Mouse (Mus musculus) ES-E14 (cell line): ENCODE data around the gene Zfp593. TPM values are rescaled to one million over a fixed set of nuclear protein-coding genes. Genes with fewer than 3 reads are reported as not detected.

Experiments used
- DNase-seq: peaks from one replicate; pipeline ENCODE4 v3.0.0-alpha.2; 2013; ENCODE audit warnings: low read depth, low spot score
- H3K27ac ChIP-seq: 2 replicates; pipeline ENCODE4 v1.5.1; 2012; ENCODE audit warnings: low read depth, mild to moderate bottlenecking, low read length, moderate library complexity, mixed read lengths; ENCODE audit not compliant: poor library complexity, insufficient read depth, severe bottlenecking
- H3K36me3 ChIP-seq: 2 replicates; pipeline ENCODE4 v1.6.1; 2012; ENCODE audit warnings: mild to moderate bottlenecking, low read length, moderate library complexity, mixed read lengths; ENCODE audit not compliant: control insufficient read depth, poor library complexity, insufficient read depth, severe bottlenecking
- H3K4me1 ChIP-seq, 2 experiments: fragments of 150-350 bp in 1 of 2; sonication (generic) in 1 of 2; 2 replicates each; pipeline ENCODE4 v1.6.1; 2012; ENCODE audit warnings: low read length in 2 of 2, mild to moderate bottlenecking in 1 of 2, mixed read lengths in 1 of 2; ENCODE audit not compliant: control insufficient read depth in 2 of 2, insufficient read depth in 2 of 2, poor library complexity in 1 of 2
- H3K4me3 ChIP-seq, 2 experiments: fragments of 150-350 bp in 1 of 2; sonication (generic) in 1 of 2; 2 replicates each; pipeline ENCODE4 v1.5.1; 2012; ENCODE audit warnings: low read length in 2 of 2, low read depth in 1 of 2, mild to moderate bottlenecking in 1 of 2, mixed read lengths in 1 of 2; ENCODE audit not compliant: insufficient read depth in 1 of 2, poor library complexity in 1 of 2, severe bottlenecking in 1 of 2
- H3K9ac ChIP-seq: 2 replicates; pipeline ENCODE4 v1.6.1; 2012; ENCODE audit warnings: low read depth, mild to moderate bottlenecking, low read length, mixed read lengths; ENCODE audit not compliant: poor library complexity, insufficient read depth, severe bottlenecking
- H3K9me3 ChIP-seq: fragments of 150-350 bp; sonication (generic); 2 replicates; pipeline ENCODE4 v1.6.1; 2012; ENCODE audit warnings: low read depth, mild to moderate bottlenecking, low read length; ENCODE audit not compliant: control insufficient read depth, insufficient read depth
- CHD2 ChIP-seq: IDR thresholded peaks from 2 replicates; pipeline ENCODE4 v1.6.1; 2014; ENCODE audit warnings: mild to moderate bottlenecking, low read depth, low read length, inconsistent platforms
- HCFC1 ChIP-seq: IDR thresholded peaks from 2 replicates; pipeline ENCODE4 v1.6.1; 2012; ENCODE audit warnings: low read length, inconsistent platforms, borderline replicate concordance; ENCODE audit not compliant: insufficient read depth
- MAFK ChIP-seq: IDR thresholded peaks from 2 replicates; pipeline ENCODE4 v1.6.1; 2014; ENCODE audit warnings: mild to moderate bottlenecking, low read depth, low read length, inconsistent platforms; ENCODE audit not compliant: insufficient read depth
- ZC3H11A ChIP-seq: IDR thresholded peaks from 2 replicates; pipeline ENCODE4 v1.6.1; 2012; ENCODE audit warnings: low read depth, mild to moderate bottlenecking, inconsistent platforms, low read length, borderline replicate concordance
- ZNF384 ChIP-seq: IDR thresholded peaks from 2 replicates; pipeline ENCODE4 v1.6.1; 2012; ENCODE audit warnings: low read depth, low read length, inconsistent platforms
- in situ Hi-C, 2 experiments: fragments of 600-800 bp; cut with MboI; formaldehyde crosslinking; loops; one replicate each; pipeline ENCODE4 v1.15.1; 2025; ENCODE audit warnings: low sequenced_read_pairs in 2 of 2, inconsistent platforms in 1 of 2; ENCODE audit not compliant: unreplicated experiment in 2 of 2
- total RNA-seq: library from RNA; depleted of rRNA; stranded (reverse); fragments of 300-350 nt; gene quantifications from 2 replicates; pipeline ENCODE4 v1.2.3, GENCODE M21; 2012

The Zfp593 gene
- total RNA-seq, 1 experiment: 25.2 TPM

DNA sequence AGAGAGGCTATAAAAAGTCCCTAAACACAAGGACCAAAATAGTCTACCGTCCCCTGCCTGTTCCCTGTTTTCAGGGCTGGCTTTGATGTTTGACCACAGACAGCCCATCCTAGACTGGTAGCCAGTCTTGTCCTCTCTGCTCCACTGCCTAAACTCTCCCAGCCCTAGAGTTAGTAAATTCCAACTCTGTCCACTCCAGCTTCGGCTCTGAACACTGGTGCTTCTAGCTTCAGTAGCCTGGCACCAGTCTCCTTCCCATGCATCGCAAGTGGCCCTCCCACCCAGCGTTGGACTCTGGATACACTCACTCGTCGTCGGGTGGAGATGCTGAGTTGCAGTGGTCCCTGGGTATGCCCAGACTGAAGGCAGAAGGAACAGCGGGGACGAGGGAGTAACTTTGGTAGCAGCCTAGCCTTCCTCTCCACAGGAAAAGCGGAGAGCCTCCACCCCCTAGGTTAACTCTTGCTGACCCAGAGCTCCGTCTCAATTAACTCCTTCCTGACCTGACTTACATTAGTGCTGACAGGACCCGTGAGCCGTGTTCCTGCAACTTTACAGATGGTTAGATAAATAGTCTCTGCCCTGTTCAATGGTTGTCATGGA, 8.4 kb upstream of the Zfp593 start, which contains the start of gene Grrp1:
TSS of gene Grrp1 (minus strand) at position 385 of the 603 bp plus-strand sequence.
- H3K4me3 ChIP-seq: peak within 1 kb of the TSS in 1 of 2 experiments; percentile 57; a peak in 3 of 4 replicates
- no peak for DNase-seq
- no peak within 1 kb of the TSS for H3K27ac ChIP-seq
- H3K4me1 ChIP-seq: peaks cover 12 to 44% of the 10 kb centered on the region in 2 experiments
- in situ Hi-C loops: no loop called here
- peak within 1 kb of the TSS; percentile 49 for H3K9ac ChIP-seq
- no peaks in the 10 kb centered on the region for H3K36me3 ChIP-seq
- no peak for TF ChIP-seq ZC3H11A
- no peak for TF ChIP-seq MAFK
- no peak for TF ChIP-seq CHD2
- no peak for TF ChIP-seq HCFC1
- TF ChIP-seq ZNF384: no peak
- H3K9me3 ChIP-seq: no peaks in the 10 kb centered on the region

DNA sequence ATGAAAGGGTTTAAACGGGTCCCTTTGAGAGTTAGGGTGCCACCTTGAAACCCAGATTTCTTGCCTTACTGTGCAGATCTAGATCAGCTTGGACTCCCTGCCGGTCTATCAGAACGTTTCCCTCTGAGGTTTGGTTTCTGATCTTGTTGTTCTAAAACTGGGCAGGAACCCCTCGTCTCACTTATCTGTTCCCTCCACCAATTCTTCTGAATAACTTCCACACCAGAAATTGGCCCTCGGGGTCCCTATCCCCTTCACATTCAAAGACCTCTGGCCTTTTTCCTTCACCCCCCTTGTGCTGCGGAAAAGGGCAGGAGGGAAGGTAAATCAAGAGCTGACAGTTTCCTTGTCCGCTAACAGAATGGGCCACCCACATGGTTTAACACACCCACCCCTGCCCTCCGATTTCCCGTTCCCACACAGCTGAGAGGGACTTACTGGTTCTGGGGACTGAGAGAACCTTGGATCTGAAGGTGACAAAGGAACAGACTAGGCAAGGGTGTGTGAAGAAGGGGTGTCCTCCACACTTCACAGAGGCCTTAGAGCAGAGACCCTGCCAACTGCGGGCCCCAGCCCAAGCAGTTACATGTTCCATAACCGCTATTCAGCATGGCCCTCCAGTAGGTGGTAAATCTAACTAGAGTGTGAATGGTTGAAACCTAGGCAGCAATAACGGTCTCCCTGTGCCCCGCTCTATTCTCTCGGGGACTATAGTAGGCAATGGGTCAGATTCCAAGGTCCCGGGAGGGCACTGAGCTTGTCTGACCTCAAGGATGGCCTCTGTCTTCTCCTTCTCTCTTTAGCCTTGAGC, 7.7 kb upstream of the Zfp593 start:
- no peak for DNase-seq
- H3K4me1 ChIP-seq: peaks cover 12 to 44% of the 10 kb centered on the region in 2 experiments
- H3K4me3 ChIP-seq: peak overlapping the region in 1 of 2 experiments; percentile 57; a peak in 3 of 4 replicates
- TF ChIP-seq ZNF384: no peak
- TF ChIP-seq ZC3H11A: no peak
- TF ChIP-seq HCFC1: no peak
- TF ChIP-seq CHD2: no peak
- TF ChIP-seq MAFK: no peak
- no peak overlapping the region; the same call in 1 of the 2 replicates for H3K9ac ChIP-seq
- in situ Hi-C loops: no loop called here
- no peak overlapping the region for H3K27ac ChIP-seq
- no peaks in the 10 kb centered on the region for H3K9me3 ChIP-seq
- no peaks in the 10 kb centered on the region for H3K36me3 ChIP-seq

DNA sequence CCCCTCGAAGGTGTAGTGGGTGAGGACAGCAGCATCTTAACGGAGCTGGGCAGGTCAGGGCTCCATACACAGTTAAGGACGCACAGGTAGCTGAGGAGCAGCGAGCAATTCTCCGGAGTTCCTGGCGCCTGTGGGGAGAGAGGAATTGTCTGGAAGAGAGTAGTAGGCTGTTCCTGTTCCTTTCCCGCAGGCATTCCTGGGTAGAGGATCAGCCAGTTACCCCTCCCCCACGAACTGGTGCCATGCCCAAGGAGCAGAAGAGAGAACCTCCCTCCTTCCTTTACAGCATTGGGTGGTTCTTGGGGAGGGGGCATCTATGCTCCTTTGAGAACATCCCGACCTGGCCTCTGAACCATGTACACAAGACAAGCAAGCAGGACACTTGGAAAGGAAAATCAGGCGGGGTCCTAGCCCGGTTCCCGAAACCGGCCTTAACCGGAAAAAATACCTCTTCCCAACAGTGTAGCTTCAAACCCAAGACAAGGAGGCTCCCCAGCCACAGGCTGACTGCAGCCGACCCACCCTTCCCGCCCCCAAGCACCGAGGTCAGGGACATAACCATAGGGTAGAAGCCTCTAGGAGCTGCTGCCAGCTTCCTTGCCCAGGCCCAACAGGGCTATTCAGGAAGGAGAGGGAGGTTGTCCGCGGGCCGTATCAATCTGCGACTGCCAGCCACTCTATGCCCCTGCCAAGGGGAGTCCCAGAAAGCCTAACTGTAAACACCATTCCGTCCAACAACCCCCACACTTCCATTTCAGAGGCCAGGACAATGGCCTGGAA, 6.9 kb upstream of the Zfp593 start:
- DNase-seq: peak; percentile 70
- H3K4me1 ChIP-seq: peaks cover 12 to 38% of the 10 kb centered on the region in 2 experiments
- H3K9me3 ChIP-seq: no peaks in the 10 kb centered on the region
- TF ChIP-seq ZNF384 (no peak), CHD2 (no peak), ZC3H11A (no peak)
- H3K4me3 ChIP-seq: peak overlapping the region; percentile 56 to 71
- no peaks in the 10 kb centered on the region for H3K36me3 ChIP-seq
- peak overlapping the region; percentile 75 for H3K9ac ChIP-seq
- no peak overlapping the region for H3K27ac ChIP-seq
- in situ Hi-C loops: no loop called here

DNA sequence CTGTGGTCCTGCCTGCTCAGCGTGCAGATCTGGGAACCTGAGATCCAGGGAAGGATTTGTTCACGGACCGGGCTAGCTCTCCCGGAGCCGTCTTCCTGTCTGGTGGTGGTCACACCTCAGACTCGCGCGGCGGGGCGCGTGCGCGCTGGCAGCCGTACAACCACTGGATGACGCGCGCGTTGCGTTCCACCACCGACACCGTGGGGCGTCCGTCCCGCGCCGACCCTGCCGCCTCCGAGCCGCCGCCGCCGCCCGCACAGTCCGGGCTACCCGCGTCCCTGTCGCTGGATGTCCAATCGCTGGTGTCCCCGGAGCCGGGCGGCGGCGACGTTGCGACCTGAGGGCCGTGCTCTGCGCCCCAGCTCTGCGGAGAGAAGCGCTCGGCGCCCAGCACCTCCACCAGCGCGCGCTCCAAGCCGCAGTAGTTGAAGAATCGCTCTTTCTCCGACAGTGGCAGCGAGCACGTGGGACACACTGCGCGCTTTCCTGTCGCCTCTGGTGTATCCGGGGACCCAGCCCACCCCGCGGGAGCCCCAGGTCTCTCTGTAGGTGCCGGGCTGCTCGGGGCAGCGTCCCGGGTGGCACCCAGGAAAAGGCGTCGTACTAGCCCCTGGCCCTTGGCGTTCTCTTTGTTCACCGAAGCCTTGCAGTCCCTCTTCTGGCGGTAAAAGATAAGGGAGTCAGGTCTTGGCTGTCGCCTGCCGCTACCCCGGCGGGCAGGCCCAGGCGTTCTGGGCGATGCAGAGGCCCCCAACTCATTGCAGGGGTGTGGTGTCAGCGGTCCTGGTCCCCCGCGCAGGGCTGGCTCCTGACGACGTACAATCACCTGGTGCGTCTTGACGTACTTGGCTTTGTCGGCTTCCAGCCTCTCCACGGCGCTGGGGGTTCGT, 6.1 kb upstream of the Zfp593 start:
- in situ Hi-C loops: no loop called here
- H3K9ac ChIP-seq: peak overlapping the region; percentile 75
- no peak overlapping the region for H3K27ac ChIP-seq
- no peak for DNase-seq
- H3K9me3 ChIP-seq: no peaks in the 10 kb centered on the region
- no peaks in the 10 kb centered on the region for H3K36me3 ChIP-seq
- TF ChIP-seq ZNF384 (no peak), ZC3H11A (no peak), HCFC1 (no peak), CHD2 (no peak), MAFK (no peak)
- H3K4me1 ChIP-seq: peaks cover 11 to 36% of the 10 kb centered on the region in 2 experiments
- H3K4me3 ChIP-seq: peak overlapping the region; percentile 56 to 71
